Mouse (Mus musculus) cerebellum, postnatal 36 days (tissue): ENCODE results near the gene Casp7.

Experiments used
- DNase-seq, 2 experiments: peaks; one replicate each; pipeline ENCODE4 v3.0.0; 2021 to 2022; ENCODE audit warnings: mixed read lengths in 2 of 2

Gene Casp7

GRCm38 (mm10) chr19:56425492-56425891 is 28.6 kb downstream of the Casp7 start:
- no peak for DNase-seq

GRCm38 (mm10) chr19:56430369-56430768 is 33.4 kb downstream of the Casp7 start:
- DNase-seq = no peak

DNA sequence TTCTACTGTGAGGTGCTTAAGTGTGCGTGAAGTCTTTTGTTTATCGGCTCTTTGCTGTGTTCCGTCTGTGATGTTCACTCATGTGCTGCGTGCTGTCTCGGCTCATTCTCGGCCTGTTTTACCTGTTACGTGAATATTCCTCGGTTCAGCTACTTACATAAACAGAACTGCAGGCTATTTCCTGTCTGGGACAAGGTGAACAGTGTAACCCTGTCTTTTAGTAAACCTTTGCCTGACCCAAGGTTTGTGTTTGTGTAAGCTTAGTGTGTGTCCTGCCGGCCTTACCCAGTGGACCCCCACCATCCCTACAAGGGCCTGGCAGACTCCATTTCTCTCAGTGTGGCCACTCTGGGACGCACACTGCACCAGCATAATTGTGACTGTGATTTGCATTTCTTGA is 35.8 kb downstream of the Casp7 start:
- no peak for DNase-seq

DNA sequence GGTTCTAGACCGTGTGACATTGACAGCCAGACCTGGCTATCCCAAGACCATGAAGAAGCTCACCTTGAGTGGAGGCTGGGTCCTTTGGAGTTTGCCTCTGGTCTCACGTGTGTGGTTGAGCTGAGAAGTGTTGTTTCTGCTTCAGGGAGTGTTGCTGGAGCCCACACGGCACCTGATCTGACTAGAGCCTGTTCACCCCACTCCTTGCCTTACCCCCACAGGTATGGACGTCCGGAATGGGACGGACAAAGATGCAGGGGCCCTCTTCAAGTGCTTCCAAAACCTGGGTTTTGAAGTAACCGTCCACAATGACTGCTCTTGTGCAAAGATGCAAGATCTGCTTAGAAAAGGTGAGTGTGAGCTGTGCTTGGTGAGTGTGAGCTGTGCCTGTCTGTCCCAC is 36.7 kb downstream of the Casp7 start:
- no peak for DNase-seq

- DNase-seq = peak; percentile 42 to 49
Measured at GRCm38 (mm10) chr19:56436380-56436779, 39.5 kb downstream of the Casp7 start.

DNA sequence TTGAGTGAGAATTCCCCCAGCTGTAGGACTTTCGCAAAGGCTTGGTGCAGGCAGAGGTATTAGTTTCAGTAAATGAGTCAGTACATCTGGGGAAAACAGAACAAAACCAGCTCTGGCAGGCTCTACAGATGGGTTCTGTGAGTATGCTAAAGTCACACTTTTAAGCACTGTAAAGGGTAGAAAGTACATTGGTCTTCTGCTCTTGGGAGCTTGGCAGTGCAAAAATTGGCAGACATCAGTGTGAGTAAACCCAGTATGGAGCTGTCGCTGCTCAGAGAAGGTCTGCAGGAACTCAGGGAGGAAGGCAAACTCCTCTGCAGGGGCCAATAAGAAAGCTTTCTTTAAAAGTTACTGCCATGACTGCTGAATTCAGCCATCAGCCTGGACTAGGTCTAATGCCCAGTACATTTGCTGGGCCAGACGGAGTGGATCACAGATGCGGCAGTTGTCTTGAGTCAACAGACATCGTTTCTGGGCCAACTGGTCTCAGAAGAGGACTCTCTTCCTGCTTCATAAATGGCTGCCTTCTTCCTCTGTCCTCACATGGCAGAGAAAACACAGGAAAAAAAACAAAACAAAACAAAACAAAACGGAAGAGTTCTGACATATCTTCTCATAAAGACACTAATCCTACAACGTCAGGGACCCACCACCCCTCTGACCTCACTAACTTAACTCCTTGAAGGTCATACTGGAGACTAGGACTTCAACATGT is 41.6 kb downstream of the Casp7 start:
- DNase-seq = no peak

- no peak for DNase-seq
Measured at GRCm38 (mm10) chr19:56439072-56439434, 42.1 kb downstream of the Casp7 start.

DNA sequence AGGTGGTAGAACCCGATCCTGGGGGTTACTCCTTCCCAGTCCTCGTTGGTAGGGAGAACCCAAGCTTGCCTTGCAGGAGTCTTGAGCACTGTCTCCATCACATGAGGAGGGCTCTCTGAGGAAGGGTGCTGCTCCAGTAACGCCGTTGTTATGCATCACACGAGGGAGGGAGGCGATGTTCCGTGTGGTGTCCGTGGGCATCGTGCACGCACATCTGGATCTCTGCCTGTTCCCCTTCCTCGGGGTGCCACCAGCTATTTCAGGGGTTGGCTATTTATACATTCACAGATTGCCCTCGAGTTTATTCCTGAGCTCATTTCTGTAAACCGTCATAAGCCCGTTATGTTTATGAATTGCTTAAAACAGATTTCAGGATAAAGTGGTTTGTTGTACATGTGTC is 46.5 kb downstream of the Casp7 start:
- no peak for DNase-seq

- no peak for DNase-seq
Measured at GRCm38 (mm10) chr19:56448784-56449183, 51.9 kb downstream of the Casp7 start.

DNA sequence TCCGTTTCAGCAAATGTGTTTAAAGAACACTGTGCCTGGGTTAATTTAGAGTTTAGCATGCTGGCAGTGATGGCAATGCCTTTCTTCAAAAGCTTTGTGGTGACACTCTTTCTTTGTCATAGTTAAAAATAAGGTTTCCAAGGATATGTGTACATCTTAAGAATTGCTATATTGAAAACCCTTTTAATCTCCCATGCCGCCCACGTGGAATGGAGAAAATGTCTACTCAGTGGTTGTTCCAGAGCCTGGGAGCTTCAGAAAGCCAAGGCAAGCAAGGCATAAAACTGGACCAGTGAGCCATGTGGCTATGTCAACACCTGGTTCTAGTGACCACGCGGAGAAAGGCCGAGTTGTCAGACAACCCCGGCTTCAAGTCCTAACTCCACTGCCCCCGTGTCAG is 52.6 kb downstream of the Casp7 start:
- DNase-seq = no peak

DNA sequence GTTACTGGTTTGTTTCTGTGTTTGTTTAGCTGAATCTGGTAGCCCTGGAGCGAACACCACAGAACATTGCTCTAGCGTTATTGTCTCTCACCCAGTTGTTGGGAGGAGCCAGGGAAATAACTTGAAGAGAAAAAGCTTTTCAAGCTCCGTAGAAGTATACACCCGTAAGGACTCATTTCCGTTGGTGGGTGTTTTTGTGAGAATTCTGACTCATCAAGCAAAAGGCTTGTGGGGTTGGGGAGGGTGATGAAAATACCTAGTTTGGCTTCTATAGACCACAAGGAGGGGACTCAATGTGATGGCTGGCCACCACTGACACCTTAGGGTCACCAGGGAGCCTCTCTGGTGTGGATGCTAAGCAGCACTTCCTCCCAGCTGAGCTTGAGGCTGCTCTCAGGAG is 54.0 kb downstream of the Casp7 start:
- no peak for DNase-seq

GRCm38 (mm10) chr19:56451867-56452266 is 54.9 kb downstream of the Casp7 start:
- no peak for DNase-seq

DNA sequence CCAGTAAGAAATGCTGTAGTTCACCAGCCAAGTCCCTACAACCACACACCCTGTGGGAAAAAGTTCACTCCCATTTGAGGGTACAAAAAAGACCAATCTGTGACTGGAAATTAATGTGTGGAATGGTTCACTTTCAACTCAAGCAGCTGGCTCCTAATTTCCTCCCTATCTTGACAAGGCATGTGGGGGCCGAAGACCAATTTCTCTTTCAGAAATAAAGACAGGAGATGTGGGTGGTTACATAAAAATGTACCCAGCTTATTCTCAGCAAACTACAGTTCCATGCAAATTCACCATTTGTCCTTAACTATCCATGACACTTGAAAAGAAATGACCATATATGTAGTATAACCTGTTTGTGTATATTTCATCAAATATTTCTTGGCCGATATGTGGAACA is 55.5 kb downstream of the Casp7 start:
- DNase-seq = no peak

DNA sequence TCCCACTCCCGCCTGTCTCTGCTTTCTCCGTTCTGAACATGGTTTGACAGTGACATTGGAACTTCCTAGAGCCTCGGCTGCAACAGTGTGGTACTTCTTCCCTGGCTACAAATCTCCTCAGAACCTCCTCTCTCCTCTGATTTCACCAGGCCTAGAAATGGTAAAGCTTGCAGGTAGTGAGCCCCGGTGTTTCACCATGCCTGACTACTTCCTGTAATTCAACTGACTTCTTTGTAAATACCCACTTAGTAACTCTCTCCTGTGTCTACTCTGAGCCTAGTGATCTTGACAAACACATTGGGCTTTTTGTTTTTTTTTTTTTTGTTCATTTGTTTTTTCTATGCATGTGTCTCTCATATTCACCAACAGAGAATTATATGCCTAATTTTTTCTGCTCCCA is 57.9 kb downstream of the Casp7 start:
- DNase-seq = no peak

GRCm38 (mm10) chr19:56455369-56455768 is 58.4 kb downstream of the Casp7 start:
- DNase-seq = peak; percentile 49 to 59

DNA sequence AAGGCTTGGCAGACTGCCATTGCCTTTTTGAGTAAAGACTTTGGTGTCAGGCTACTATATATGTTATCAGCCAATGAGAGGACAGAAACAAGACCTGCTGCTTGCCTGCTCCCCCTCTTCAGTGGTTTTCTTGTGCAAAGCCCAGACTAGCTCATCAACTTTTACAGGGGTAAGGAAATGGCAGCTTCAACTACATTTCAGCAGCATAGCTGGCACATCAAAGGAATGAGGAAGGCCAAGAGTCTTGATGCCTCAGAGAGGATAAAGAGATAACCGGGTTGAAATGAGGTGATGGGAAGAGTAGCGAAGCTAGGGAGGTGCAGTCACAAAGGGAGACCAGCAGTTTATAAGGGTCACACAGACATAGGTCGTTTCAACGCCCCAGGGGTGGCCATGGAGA is 60.6 kb downstream of the Casp7 start:
- DNase-seq = no peak

- DNase-seq = peak; percentile 11 to 14
Measured at GRCm38 (mm10) chr19:56459154-56460050, 62.5 kb downstream of the Casp7 start.

DNA sequence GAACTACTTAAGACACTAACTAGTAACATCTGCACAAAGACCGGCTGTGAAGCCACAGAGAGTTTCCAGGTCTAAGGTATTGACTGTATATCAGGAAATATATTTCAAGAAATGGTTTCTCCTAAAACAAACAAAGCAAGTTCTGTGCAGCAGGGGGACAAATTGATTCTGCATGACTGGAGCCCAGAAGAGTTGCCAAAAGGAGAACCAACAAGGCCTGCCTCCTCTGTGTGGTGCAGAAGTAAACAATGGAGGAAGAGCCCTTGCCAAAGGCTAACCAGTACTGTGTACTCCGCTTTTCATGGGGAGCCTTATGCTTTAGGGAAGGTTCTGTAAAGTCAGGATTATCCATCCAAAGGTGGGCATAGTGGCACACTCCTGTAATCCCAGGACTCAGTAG is 63.3 kb downstream of the Casp7 start:
- DNase-seq = no peak

GRCm38 (mm10) chr19:56461522-56462101 is 64.7 kb downstream of the Casp7 start, which contains the start of gene Plekhs1:
Plekhs1 (plus strand) TSS chr19:56461640.
- DNase-seq = no peak

- DNase-seq = no peak
Measured at GRCm38 (mm10) chr19:56462786-56463185, 65.9 kb downstream of the Casp7 start.

- no peak for DNase-seq
Measured at GRCm38 (mm10) chr19:56466486-56466885, 69.6 kb downstream of the Casp7 start.

GRCm38 (mm10) chr19:56470286-56471020 is 73.5 kb downstream of the Casp7 start:
- no peak for DNase-seq

GRCm38 (mm10) chr19:56471934-56472333 is 75.0 kb downstream of the Casp7 start:
- peak; percentile 7 to 12 for DNase-seq
